Mouse (Mus musculus): ENCODE data around the gene Spon1.

Gene Spon1

GRCm38 (mm10) chr7:113997675-113998354 is 232.0 kb downstream of the Spon1 start:
- no peak for DNase-seq (ENCODE audit: low read depth, low spot score)

GRCm38 (mm10) chr7:114004171-114004570 is 238.4 kb downstream of the Spon1 start:
- DNase-seq (ENCODE audit: low read depth, low spot score): peak; percentile 18

- DNase-seq (ENCODE audit: low read depth, low spot score): no peak
Observed at GRCm38 (mm10) chr7:114005499-114005898, 239.7 kb downstream of the Spon1 start.

DNA sequence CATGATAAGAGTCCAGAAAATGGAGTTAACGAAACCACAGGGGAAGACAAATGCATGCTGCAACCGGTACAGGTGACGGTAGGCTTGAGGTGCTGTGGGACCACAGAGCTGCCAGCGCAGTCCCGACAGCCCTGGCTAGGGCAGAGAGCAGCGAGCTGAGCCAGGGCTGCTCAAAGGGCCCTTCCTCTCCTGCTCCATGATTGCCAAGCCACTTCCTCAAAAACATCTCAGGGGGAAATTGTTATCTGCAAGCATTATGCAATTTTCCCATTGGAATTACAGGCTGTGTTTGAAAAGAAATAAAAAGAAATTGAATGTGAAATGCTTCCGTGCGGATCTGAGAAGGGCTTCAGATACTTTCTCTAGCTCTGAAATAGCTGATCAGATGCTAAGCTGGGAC is 240.7 kb downstream of the Spon1 start:
- DNase-seq (ENCODE audit: low read depth, low spot score): no peak

- DNase-seq (ENCODE audit: low read depth, low spot score): no peak
Observed at GRCm38 (mm10) chr7:114007565-114007964, 241.8 kb downstream of the Spon1 start.

DNA sequence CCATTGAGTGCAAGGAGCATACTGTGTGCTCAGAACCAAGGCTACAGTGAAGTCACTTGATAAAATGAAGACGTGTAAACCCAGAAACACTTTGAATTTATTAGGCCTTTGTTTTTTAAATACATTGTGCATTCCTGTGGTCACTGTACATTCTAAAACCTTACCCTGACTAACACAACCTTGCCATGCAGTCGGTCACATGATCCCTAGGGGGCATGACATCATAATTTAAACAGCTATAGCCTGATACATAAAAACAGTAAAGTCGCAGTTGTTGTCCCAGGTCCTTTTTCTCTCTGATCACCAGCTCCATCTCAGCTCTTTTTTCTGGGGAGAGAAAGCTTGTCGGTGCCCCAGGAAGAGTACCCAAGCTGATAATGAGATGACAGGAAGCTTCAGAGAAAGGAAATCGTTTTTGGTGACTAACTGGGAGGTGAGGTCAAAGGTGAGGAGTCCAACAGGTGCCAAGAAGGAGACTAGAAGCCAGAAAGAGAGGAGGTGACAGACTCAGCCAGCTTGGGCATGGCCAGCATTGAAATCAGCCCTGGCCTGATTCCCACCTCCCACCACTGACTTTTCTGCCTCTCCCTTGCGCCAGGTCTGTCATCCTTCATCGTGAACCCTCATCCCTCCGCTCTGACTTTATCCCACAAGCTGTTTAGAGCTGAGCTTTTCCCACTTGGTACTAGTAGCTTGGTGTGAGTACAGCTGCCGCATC is 246.1 kb downstream of the Spon1 start:
- DNase-seq (ENCODE audit: low read depth, low spot score): no peak

DNA sequence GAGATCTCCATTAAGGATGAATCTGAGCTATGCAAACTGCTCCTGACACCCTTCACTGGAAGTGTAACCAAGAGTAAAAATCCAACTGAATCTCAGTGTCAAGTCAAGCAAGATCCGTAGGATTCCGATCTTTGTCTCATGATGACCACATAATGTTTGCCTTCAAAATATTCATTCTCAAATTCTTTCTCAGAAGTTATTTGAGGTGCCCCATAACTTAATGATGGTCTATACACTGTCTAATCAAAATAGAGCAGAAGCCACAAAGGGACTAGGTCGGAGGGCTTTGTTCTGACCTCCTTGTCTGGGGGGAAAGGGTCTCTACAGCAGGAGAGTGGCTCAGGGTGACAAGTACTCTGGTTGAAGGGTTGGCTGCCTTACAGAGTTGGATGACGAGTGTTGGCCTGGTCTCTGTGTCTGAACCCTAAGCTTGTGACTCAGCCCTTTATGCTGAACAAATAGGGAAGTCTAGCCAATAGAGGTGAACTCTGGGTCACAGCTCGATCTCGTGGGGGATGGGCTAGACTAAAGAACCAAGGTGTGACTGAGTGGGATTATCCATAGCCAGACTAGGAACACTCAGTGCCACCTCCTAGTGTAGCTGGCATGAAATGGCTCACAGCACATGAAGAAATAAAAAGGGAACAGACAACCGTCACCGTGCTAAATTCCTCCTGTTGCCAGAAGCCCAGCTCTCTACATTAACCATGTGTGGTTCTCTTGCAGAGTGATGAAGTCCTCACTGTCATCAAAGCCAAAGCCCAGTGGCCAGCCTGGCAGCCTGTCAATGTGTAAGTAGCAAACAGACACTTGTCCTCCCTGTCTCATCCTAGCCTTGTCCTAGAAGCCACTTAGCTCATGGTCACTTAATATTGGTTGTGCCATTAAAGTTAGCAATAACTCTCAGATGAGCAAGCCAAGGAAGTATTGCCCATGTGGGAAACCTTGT is 250.5 kb downstream of the Spon1 start:
- no peak for DNase-seq (ENCODE audit: low read depth, low spot score)

DNA sequence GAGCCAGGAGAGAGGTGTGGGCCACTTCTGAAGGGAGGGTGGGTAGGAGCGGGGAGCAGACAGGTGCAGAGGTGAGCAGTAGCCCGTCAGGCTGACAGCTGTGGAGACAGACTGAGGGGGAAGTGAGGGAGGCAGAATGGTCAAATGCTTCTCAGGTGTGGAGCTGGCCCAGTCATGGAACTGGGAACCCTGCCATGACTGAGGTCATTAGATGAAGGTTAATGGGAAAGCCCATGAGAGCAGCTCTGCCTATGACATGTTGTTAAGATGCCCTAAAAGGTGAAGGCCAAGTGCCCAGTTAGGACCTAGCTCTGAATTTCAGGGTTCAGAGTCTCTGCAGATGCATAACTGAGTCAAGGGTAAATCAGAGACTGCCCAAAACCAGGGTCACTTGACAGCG is 253.1 kb downstream of the Spon1 start:
- DNase-seq (ENCODE audit: low read depth, low spot score): no peak

DNA sequence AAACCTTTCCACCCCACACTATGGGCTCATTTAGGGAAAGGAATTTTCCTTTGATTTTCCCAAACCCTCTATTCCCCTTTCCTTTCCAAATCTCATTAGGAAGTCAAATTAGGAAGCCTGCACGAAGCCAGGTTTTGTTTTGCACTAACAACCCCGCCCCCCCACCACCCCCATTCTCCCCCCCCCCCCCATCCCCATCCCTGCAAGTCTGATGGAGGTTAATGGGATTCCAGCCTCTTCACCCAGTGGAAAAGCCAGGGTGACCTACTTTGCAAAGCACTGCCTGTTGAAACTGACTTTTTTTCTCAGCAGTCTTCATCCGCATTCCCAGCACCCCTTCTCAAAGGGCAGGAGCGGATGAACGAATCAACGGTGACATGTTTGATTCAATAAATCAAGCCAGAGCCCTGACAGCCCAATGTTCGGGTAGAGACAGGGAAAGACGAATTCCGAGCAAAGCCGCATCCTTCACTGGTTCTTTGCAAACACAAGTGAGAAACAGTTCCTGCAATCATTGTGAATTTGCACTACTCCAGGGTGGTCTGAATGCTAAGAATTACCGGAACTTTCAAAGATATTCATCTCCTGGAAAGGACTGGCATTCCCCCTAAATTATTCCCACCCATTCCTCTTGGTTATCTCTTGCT is 254.4 kb downstream of the Spon1 start:
- DNase-seq (ENCODE audit: low read depth, low spot score): no peak

- no peak for DNase-seq (ENCODE audit: low read depth, low spot score)
Observed at GRCm38 (mm10) chr7:114020704-114021093, 254.9 kb downstream of the Spon1 start.

GRCm38 (mm10) chr7:114026923-114027322 is 261.1 kb downstream of the Spon1 start:
- DNase-seq (ENCODE audit: low read depth, low spot score): no peak

DNA sequence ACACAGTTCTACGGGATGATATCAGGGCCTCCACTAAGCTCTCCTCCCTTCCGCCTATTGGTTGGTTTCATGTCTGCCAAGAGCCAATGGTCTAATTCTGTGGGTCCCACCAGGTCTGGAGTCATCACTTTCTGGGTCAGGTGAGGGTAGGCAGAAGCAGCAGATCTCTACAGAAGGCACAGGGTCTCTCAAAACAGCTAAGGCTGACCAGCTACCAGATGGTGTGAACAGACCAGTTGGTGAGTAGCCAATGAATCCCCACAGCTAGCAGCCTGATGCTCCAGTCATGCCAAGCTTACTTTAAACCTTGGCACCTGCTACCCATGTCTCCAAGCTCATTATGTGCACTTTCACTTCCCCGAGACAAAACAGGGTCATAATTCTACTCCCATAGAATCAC is 261.6 kb downstream of the Spon1 start:
- DNase-seq (ENCODE audit: low read depth, low spot score): no peak

DNA sequence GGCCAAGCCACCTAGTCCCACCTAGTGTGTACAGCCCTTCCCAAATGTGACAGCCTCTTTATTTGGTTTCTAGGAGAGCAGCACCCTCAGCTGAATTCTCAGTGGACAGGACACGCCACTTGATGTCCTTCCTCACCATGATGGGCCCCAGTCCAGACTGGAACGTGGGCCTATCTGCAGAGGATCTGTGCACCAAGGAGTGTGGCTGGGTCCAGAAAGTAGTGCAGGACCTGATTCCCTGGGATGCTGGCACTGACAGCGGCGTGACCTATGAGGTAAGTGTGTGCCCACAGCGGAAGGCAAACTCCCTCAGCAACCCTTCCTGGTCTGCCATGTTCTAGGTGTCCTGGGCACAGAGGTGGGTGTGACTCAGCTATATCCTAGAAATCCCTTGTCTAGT is 263.0 kb downstream of the Spon1 start:
- no peak for DNase-seq (ENCODE audit: low read depth, low spot score)

GRCm38 (mm10) chr7:114029596-114029995 is 263.8 kb downstream of the Spon1 start:
- no peak for DNase-seq (ENCODE audit: low read depth, low spot score)

DNA sequence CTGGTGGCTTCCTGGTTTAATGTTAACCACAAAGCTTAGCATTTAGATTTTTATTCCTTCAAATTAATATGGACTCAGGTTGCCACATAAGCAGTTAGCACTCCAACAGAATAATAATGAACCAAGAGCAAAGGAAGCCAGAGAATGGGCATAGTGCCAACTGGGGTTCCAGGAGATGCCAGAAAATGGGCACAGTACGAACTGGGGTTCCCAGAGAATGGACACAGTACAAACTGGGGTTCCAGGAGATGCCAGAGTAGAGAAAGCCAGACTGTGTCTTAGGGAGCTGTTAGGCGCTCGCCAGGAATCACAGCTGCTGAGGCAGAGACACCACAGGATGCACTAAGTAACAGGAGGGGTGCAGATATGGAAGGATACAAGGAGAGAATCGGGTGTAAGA is 271.4 kb downstream of the Spon1 start:
- no peak for DNase-seq (ENCODE audit: low read depth, low spot score)

DNA sequence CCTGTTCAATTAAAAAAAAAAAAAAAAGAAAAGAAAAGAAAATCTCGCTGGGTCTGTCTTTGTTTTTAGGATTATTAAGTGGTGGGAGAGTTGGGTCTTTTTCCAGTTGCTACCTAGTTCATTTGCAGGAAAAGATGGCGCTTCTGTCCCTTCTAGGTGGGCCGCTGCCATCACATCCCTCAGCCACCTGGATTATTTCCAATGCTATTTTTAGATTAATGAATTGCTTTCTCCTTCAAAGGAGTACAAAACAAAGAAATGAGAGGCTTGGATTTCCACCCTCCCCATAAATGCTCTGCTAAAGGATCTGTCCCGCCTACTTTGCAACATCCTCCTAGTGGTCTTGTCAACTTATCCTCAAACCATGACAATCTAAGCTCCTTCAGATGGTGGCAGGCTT is 275.6 kb downstream of the Spon1 start:
- DNase-seq (ENCODE audit: low read depth, low spot score): no peak

DNA sequence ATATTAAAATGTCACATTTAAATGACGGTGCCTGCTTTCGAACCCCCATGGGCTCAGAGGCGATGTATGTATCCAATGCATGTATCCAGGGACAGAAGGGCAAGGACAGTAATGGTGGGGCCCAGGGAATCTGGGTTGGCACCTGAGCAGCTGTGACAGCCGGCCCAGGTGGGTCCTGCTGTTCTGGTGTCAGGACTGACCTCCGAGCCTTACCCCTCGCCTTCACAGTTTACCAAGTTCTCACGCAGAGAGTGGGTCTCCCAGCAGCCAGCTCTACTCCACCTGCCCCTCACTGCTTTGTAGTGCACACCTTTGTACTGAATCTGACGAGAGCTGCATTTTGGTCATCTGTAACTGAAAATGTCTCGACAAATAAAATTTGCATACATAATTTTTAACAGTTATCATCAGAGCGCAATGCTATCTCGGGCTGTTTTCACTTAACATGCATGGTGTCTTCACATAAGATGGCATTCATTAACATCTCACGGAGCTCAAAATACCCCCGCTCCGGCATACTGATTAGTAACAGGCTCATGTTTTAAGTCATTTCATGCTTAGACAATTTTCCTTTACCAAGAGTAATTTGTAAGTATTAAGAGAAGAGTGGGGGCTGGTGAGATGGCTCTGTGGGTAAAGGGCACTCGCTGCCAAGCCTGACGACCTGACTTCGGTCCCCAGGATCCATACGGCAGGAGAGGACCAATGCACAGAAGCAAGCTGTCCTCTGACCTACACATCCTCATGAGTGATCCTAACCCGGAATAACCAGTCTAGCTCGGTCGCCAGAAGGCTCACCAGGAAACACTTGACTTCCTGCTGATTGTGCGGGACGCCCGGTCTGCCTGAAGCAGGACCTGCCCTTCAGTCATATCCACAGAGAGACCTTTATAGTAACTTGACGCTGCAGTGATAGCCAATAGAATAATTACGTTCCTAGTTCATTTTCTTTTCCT is 277.5 kb downstream of the Spon1 start:
- DNase-seq (ENCODE audit: low read depth, low spot score): no peak

DNA sequence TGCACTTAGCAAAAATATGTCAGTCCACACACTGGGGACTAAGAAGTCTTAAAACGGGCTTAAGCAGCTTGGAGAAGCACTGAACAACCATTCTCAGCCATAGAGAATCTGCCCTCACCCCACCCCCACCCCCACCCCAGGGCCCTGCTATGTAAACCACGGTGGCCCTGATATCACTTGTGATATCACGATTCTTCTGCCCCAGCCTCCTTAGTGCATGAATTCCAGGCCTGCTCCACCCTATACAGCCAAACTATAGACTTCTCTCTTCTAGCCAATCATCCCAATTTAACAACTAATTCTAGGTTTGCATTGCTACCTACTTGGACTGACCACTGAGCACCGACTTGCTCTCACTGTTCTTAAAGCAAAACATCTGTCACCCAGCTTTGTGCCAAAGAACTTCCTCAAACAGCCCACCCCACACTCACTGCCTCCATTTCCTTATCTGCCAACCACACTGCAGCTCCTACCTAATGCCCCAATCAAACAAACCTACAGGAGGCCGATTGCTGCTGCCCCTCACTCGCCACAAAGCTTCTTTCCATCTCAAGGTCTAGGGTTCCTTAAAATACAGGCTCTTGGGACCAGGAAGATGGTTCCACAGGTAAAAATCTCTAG is 278.2 kb downstream of the Spon1 start:
- DNase-seq (ENCODE audit: low read depth, low spot score): no peak

- no peak for DNase-seq (ENCODE audit: low read depth, low spot score)
Observed at GRCm38 (mm10) chr7:114045814-114046213, 280.0 kb downstream of the Spon1 start.

DNA sequence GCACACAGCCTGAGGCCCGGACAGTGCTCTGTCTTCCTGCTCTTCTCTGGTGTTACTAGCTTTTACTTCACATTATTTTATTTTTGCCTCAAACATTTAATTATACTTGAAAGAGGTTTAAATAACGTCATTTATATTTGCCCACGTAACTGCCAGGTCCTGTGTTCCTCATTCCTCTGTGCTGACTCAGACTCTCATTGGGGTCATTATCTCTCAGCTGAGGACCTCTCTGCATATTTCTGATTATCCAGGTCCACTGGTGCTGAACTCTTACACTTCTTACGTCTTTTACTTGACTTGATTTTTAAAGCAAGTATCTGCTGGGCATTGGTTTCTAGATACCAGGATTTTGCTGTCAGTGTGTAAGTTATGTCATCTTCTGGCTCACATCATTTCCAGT is 287.9 kb downstream of the Spon1 start:
- no peak for DNase-seq (ENCODE audit: low read depth, low spot score)
